Mouse (Mus musculus) myocyte (in vitro differentiated cells): Measurements from ENCODE around the gene Rin3.

Experiments used
- E2F4 ChIP-seq: IDR thresholded peaks from one replicate; pipeline ENCODE4 v1.6.1; 2011; ENCODE audit warnings: mild to moderate bottlenecking, control low read depth, moderate library complexity; ENCODE audit not compliant: insufficient read depth
- MAX ChIP-seq: IDR thresholded peaks from one replicate; pipeline ENCODE4 v1.6.1; 2011; ENCODE audit warnings: low read depth, mild to moderate bottlenecking, control low read depth
- POLR2A ChIP-seq: IDR thresholded peaks from one replicate; pipeline ENCODE4 v1.6.1; 2011; ENCODE audit warnings: low read depth, mild to moderate bottlenecking, control low read depth, moderate library complexity; ENCODE audit not compliant: insufficient read length
- USF1 ChIP-seq: IDR thresholded peaks from one replicate; pipeline ENCODE4 v1.6.1; 2011; ENCODE audit warnings: low read depth, mild to moderate bottlenecking, control low read depth, moderate library complexity

DNA sequence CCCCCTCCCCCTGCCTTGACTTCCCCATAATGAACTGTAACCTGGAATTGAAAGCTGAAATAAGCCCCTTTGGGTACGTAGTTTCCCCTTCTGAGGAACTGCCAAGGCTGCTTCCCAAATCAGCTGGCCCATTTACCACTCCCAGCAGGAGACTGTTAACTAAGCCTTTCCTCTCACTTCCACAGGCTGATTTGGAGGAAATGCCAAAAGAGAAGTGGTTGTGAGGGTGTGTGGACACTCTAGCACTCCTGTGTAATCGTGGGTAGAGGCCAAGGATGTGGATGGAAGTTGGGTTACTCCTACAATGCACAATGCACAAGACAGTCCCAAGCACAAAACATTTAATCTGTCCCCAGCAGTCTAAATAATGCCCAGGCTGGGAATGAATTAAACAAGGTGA is 722 bp upstream of the Rin3 start:
- no peak for TF ChIP-seq POLR2A
- TF ChIP-seq E2F4 = no peak
- no peak for TF ChIP-seq USF1
- no peak for TF ChIP-seq MAX
